Mouse (Mus musculus) ZHBTc4 (cell line): ENCODE results near the gene Mxra7.
A peak's percentile ranks its signal among the peaks of the same experiment; 100 is the strongest.
"Not testable (repeated sequence)": the region's sequence is repeated elsewhere in the genome, so short reads cannot be mapped to it uniquely, and the experiment has no call there.

Experiments used
- DNase-seq: peaks from one replicate; pipeline ENCODE4 v3.0.0-alpha.2; 2011; ENCODE audit warnings: low read depth, low spot score

Gene Mxra7

GRCm38 (mm10) chr11:116827534-116828165, at the start of gene Mxra7:
Gene Mxra7, minus strand, starts transcription at chr11:116828046.
- DNase-seq = peak; percentile 82

GRCm38 (mm10) chr11:116873987-116874386, 46.1 kb upstream of the Mxra7 start:
- DNase-seq = no peak

GRCm38 (mm10) chr11:116871538-116871937, 43.7 kb upstream of the Mxra7 start:
- DNase-seq = no peak

GRCm38 (mm10) chr11:116869641-116870040, 41.8 kb upstream of the Mxra7 start:
- no peak for DNase-seq

- no peak for DNase-seq
Measured at GRCm38 (mm10) chr11:116869223-116869622, 41.4 kb upstream of the Mxra7 start.

- DNase-seq = no peak
Measured at GRCm38 (mm10) chr11:116868129-116868528, 40.3 kb upstream of the Mxra7 start.

GRCm38 (mm10) chr11:116865945-116866585, 38.2 kb upstream of the Mxra7 start:
- peak; percentile 75 for DNase-seq

- peak; percentile 35 for DNase-seq
Measured at GRCm38 (mm10) chr11:116864444-116864843, 36.6 kb upstream of the Mxra7 start.

GRCm38 (mm10) chr11:116857183-116857850, 29.5 kb upstream of the Mxra7 start:
- no peak for DNase-seq

GRCm38 (mm10) chr11:116854279-116854678, 26.4 kb upstream of the Mxra7 start:
- DNase-seq = no peak

GRCm38 (mm10) chr11:116853512-116853928, 25.7 kb upstream of the Mxra7 start:
- DNase-seq = peak; percentile 98

- DNase-seq = peak; percentile 95
Measured at GRCm38 (mm10) chr11:116852891-116853511, 25.2 kb upstream of the Mxra7 start, which contains the start of gene Srsf2. Gene Srsf2, minus strand, starts transcription at chr11:116853094.

GRCm38 (mm10) chr11:116852291-116852890, 24.5 kb upstream of the Mxra7 start, which contains the start of gene Mfsd11:
Gene Mfsd11, plus strand, starts transcription at chr11:116852440.
- DNase-seq = no peak

- peak; percentile 77 for DNase-seq
Measured at GRCm38 (mm10) chr11:116851576-116852290, 23.9 kb upstream of the Mxra7 start.

- DNase-seq = no peak
Measured at GRCm38 (mm10) chr11:116850833-116851477, 23.1 kb upstream of the Mxra7 start.

GRCm38 (mm10) chr11:116850085-116850484, 22.2 kb upstream of the Mxra7 start:
- no peak for DNase-seq

GRCm38 (mm10) chr11:116849587-116849986, 21.7 kb upstream of the Mxra7 start:
- no peak for DNase-seq

GRCm38 (mm10) chr11:116848877-116849178, 21.0 kb upstream of the Mxra7 start:
- not testable (repeated sequence) for DNase-seq

GRCm38 (mm10) chr11:116848086-116848876, 20.4 kb upstream of the Mxra7 start:
- peak; percentile 60 for DNase-seq
